ENCODE assay signal across 15 mouse cellular contexts in the genomic region with DNA sequence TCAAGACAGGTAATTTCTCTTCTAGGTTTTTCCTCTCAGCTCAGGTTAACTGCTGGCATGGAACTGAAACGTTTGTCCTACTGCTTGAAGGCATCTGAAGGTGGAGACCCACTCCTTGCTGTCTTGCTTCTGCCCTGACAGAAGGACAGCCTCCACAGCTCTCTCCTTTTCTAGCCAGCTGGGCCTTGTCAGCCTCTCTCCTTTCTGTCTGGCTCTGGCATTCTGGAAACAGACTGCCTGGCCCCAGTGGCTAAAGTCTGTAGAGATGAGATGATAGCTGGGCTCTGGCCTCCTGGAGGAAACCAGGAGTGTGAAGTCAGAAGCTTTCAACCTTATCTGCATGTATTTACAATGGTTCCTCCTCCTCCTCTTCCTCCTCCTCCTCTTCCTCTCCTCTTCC. TPM values are rescaled to one million over a fixed set of nuclear protein-coding genes. Genes with fewer than 3 reads are reported as not detected.
DNase-seq lines count a peak whose midpoint lies in the region; ATAC-seq and TF ChIP-seq lines count a peak whose summit lies in the region.
"Had no signal": no experiment of that assay in that cellular context is flagged by ENCODE, and none has a peak within 500 bp of the region (broad histone marks: within the 10 kb centered on the region; RNA-seq: fewer than 3 reads in every experiment).

No protein-coding gene starts in this region.

- no peak for TF ChIP-seq POLR2A in lung, adult 2 months (IDR thresholded peaks at IDR 0.05; ENCODE audit: borderline replicate concordance, extremely low read depth, low read depth, low read length)

- H3K27me3 ChIP-seq in kidney, embryonic 14.5 days (ENCODE audit: control insufficient read depth, insufficient read depth, low read length), result no peaks in the 10 kb centered on the region
- H3K27me3 ChIP-seq: embryonic facial prominence, embryonic 12.5 days; limb, embryonic 12.5 days had no signal

- no peak overlapping the region for H3K4me2 ChIP-seq in kidney, embryonic 14.5 days (replicated peaks; ENCODE audit: low read depth, low read length)
- H3K4me2 ChIP-seq: embryonic facial prominence, embryonic 12.5 days; limb, embryonic 12.5 days had no signal

- 14% methylated on average over 1 of the region's 1 CpGs for WGBS in kidney, embryonic 14.5 days
- WGBS in lung, adult 2 months, result 25% methylated on average over 1 of the region's 1 CpGs

- TF ChIP-seq CTCF in lung, adult 2 months (IDR thresholded peaks at IDR 0.05; ENCODE audit: insufficient read depth, low read length), result no peak

- H3K9me3 ChIP-seq in kidney, embryonic 14.5 days (ENCODE audit: control insufficient read depth, low read length), result no peaks in the 10 kb centered on the region
- H3K9me3 ChIP-seq: embryonic facial prominence, embryonic 12.5 days; forebrain, embryonic 10.5 days; limb, embryonic 12.5 days had no signal

- no peak overlapping the region for H3K4me3 ChIP-seq in kidney, embryonic 14.5 days (ENCODE audit: low read length)
- no peak overlapping the region for H3K4me3 ChIP-seq in lung, adult 2 months (replicated peaks; ENCODE audit: extremely low read depth, low read depth, low read length)
- H3K4me3 ChIP-seq: embryonic facial prominence, embryonic 12.5 days; forebrain, embryonic 10.5 days; left cerebral cortex, adult 2 months; limb, embryonic 12.5 days had no signal

- no peak overlapping the region for H3K9ac ChIP-seq in kidney, embryonic 14.5 days (ENCODE audit: low read depth, low read length)
- H3K9ac ChIP-seq: embryonic facial prominence, embryonic 12.5 days; limb, embryonic 12.5 days; liver, postnatal 0 days had no signal

- peaks cover 14% of the 10 kb centered on the region for H3K4me1 ChIP-seq in kidney, embryonic 14.5 days (ENCODE audit: control insufficient read depth, insufficient read depth, low read length)
- H3K4me1 ChIP-seq in lung, adult 2 months (ENCODE audit: control insufficient read depth, insufficient read depth, low read length), result no peaks in the 10 kb centered on the region; the same call in 1 of the 2 replicates
- H3K4me1 ChIP-seq: forebrain, embryonic 10.5 days had no signal

- no peak for DNase-seq in kidney, adult 11 months
- peak; percentile 39 for DNase-seq in urinary bladder, postnatal 14 days (ENCODE audit: low spot score)
- DNase-seq in urinary bladder, postnatal 36 days (ENCODE audit: low spot score in 2 of 2), result no peak
- DNase-seq in lung, adult 2 months, result peak; percentile 11
- DNase-seq in spleen, postnatal 4 days (ENCODE audit: low spot score in 2 of 2), result no peak
- no peak for DNase-seq in cerebellum, adult 18-20 months
- DNase-seq: cerebellum, postnatal 25 days; liver, postnatal 0 days had no signal

- H3K27ac ChIP-seq in kidney, embryonic 14.5 days (ENCODE audit: low read depth, low read length), result peak overlapping the region; percentile 42; the same call in 1 of the 2 replicates
- H3K27ac ChIP-seq: embryonic facial prominence, embryonic 12.5 days; forebrain, embryonic 10.5 days; left cerebral cortex, adult 2 months; limb, embryonic 12.5 days had no signal

- H3K36me3 ChIP-seq in kidney, embryonic 14.5 days (ENCODE audit: control insufficient read depth, insufficient read depth, low read length), result no peaks in the 10 kb centered on the region
- H3K36me3 ChIP-seq: embryonic facial prominence, embryonic 12.5 days; forebrain, embryonic 10.5 days; limb, embryonic 12.5 days had no signal

- ATAC-seq in kidney, embryonic 14.5 days (ENCODE audit: low FRiP score, low TSS enrichment), result peak; percentile 51; the same call in 1 of the 2 replicates
- ATAC-seq: CD4-positive, CD25-positive, alpha-beta regulatory T cell, adult 4 months; liver, postnatal 0 days; midbrain, embryonic 16.5 days had no signal

RNA-seq across cellular contexts. Expression of gene Oaz2, which starts 17.8 kb away (rescaled TPM):
- 194 and 204 TPM in 2 replicates for polyA plus RNA-seq in kidney, embryonic 14.5 days (2014; fragmentation: Nextera tagmentation; extraction: Ambion mirVana)
- polyA plus RNA-seq in lung, adult 2 months (2012; rRNA removed), result 242 and 274 TPM in 2 replicates

RNA-seq across cellular contexts. Expression of gene Rbpms2, which starts 20.5 kb away (rescaled TPM):
- polyA plus RNA-seq in kidney, embryonic 14.5 days (2014; fragmentation: Nextera tagmentation; extraction: Ambion mirVana), result 22.4 and 29.1 TPM in 2 replicates
- 16.0 and 18.4 TPM in 2 replicates for polyA plus RNA-seq in lung, adult 2 months (2012; rRNA removed)

Comparison
In these comparisons a context has a peak if more than half of its experiments do, and no peak if none do; other contexts are left out.
1. DNase-seq: peak in urinary bladder, postnatal 14 days (single experiment) and lung, adult 2 months (single experiment); none in kidney, adult 11 months (single experiment), urinary bladder, postnatal 36 days (0 of 2), spleen, postnatal 4 days (0 of 2) and cerebellum, adult 18-20 months (0 of 2).